Mouse (Mus musculus): ENCODE results near the gene Zup1. TPM values are rescaled to one million over a fixed set of nuclear protein-coding genes. Genes with fewer than 3 reads are reported as not detected.
"Not testable (repeated sequence)": the region's sequence is repeated elsewhere in the genome, so short reads cannot be mapped to it uniquely, and the experiment has no call there.

The Zup1 gene
- polyA plus RNA-seq (2017; shearing (Covaris generic)), result 10 to 100 TPM; 48.4 to 76.4 TPM

GRCm38 (mm10) chr10:33950803-33951583 lies at the start of gene Zup1:
Gene Zup1, minus strand, starts transcription at chr10:33951269.
- ATAC-seq, result peak; percentile 97

- no peak for ATAC-seq
Observed at GRCm38 (mm10) chr10:33998397-33998796, 47.3 kb upstream of the Zup1 start.

DNA sequence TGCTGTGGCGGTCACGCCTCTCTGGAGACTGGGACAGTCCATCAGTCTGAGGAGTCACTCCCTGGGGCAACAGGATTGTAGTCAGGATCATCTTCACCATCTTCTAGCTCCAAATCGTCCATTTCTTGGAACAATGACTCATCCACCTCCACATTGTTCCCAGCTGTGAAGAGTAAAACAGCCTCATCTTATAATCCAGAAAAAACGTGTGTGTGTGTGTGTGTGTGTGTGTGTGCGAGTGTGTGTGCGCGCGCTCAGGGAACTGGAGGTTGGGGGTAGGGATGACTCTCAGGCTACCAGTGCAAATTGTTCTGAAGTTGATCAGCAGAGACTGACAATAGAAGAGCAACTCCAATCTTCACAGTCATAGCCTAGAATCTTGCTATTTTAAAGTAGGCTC lies 45.6 kb upstream of the Zup1 start:
- not testable (repeated sequence) for ATAC-seq

DNA sequence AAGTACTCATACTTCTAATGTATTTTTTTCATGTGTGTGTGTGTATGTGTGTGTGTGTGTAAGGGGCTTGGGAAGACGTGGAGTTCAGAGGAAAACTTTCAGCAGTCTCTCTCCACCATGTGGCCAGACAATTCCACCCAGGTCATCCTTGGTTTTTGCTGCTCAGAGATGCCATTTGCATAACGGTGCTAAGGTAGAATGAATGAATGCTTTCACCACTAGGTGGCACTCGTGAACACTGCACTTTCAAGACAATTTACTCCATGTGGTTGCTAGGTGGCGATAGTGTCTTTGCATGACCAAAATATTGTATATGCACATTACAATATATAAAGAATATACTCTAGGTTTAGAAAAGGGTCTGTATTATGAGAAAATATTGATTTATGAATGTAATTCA lies 35.7 kb upstream of the Zup1 start:
- ATAC-seq, result peak; percentile 95

GRCm38 (mm10) chr10:33974781-33975494 lies 23.9 kb upstream of the Zup1 start:
- ATAC-seq, result no peak

GRCm38 (mm10) chr10:33952509-33952908 lies 1.4 kb upstream of the Zup1 start:
- ATAC-seq, result no peak

DNA sequence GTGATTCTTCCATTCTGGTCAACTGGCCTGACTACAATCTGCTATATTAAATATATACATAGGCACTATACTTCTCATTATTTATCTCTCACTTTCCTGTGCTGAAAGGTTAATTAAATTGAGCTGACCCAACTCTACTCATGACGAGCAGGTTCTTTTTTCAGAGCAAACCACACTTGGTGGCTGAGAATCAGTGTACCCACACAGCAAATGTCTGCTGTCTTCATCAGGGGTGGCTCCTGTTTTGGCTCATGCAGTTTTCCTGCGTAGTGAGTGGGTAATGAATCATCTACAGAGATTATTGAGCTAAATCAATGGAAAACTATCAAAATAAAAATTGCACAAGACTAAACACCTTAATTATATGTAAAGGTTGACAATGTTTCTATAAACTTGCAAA lies 4.7 kb downstream of the Zup1 start:
- ATAC-seq, result no peak

DNA sequence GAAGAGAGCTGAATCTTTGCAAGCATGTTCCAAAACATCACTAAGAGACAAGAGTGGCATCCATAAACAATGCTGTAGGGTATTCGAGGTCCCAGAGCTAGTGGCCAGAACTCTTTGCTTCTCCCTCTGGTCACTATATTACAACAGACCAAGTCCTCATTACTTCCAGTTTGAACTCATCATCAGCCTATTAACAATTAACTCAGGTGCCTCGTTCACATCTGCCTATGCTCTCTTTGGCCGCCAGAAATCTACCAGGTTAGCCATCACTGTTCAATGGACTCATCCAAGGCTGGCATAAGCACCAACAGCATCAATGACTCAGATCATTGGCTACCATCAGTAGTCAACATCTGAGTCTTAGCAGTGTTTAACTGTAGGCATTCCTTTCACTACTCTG lies 5.7 kb downstream of the Zup1 start:
- no peak for ATAC-seq

- ATAC-seq, result no peak
Observed at GRCm38 (mm10) chr10:33940702-33941101, 10.4 kb downstream of the Zup1 start.

DNA sequence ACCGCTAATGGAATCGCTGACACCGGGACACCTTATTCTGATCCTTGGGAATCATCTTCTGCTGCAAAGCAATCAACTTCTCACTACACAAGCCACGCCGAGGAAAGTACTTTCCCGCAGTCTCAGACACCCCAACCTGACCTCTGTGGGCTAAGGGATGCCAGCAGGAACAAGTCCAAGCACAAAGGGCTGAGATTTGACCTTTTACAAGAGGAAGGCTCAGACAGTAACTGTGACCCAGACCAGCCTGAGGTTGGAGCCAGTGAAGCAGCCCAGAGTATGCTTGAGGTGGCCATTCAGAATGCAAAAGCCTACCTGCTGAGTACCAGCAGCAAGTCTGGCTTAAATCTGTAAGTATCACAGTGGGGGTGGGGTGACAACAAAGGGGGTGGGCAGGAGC lies 45.6 kb downstream of the Zup1 start:
- no peak for ATAC-seq

GRCm38 (mm10) chr10:33904530-33905481 lies 46.3 kb downstream of the Zup1 start, which contains the start of gene Rsph4a:
Gene Rsph4a, plus strand, starts transcription at chr10:33905111.
- peak; percentile 23 for ATAC-seq

DNA sequence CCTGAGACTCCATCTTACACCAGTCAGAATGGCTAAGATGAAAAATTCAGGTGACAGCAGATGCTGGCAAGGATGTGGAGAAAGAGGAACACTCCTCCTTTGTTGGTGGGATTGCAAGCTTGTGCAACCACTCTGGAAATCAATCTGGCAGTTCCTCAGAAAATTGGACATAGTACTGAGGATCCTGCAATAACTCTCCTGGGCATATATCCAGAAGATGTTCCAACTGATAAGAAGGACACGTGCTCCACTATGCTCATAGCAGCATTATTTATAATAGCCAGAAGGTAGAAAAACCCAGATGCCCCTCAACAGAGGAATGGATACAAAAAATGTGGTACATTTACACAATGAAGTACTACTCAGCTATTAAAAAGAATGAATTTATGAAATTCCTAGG lies 49.5 kb downstream of the Zup1 start:
- ATAC-seq, result not testable (repeated sequence)

DNA sequence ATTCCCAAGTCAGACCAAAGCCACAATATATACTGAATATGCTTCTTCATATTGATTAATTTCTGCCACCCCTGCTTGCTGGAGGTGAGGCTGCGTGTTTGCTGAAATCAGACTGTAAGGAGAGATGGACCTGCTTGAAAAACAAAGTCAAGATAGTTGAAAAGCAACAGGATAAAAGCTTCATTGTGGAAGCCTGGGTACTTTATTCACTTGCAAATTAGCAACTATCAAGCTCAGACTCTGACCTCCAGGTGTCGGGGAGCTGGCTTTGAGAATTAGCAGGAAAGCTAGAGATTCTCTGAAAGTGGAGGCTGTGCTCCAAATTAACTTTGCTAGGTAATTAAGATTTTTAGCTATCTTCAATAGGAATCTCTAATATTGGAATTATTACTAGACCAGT lies 68.7 kb downstream of the Zup1 start:
- not testable (repeated sequence) for ATAC-seq

DNA sequence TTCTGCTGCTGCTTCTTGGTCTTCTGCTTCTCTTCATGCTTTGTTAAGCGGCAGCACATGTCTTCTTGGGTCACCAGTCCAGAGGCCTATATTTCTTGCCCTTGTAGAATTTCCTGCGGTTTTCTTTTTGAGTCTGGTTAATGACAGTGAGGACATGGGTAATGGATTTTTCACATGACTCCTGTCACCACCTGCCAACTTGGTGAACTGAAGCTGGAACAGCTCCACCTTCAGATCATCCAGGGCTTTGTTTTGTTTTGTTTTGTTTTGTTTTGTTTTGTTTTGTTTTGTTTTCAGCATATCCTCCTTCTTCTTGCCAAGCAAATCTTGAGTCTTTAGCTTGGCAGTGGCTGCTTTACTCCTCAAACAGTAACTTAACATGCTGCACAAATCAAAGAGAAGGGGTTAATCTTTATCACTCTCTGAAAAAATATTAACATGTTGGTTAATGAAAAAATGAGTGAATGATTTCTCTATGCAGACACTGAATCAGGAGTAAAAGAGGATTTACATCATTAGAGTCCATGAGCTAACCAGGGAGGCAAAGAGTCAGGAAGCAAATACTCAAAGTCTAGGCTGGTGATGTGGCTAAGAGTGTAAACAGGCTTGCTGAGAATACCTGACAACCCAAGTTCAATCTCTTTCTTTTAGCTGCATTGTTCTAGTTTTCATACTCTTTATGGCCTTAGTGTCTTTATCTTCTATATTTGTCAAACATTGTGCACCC lies 78.2 kb downstream of the Zup1 start:
- ATAC-seq, result no peak

GRCm38 (mm10) chr10:33870441-33870840 lies 80.6 kb downstream of the Zup1 start:
- no peak for ATAC-seq

Other genes with a start within 250 kb of the Zup1 start
- gene Sult3a2, start 164.6 kb downstream of the Zup1 start, polyA plus RNA-seq (2017; shearing (Covaris generic)), result not detected
- not detected for gene Sult3a1, start 93.5 kb downstream of the Zup1 start, polyA plus RNA-seq (2017; shearing (Covaris generic))
- gene Rsph4a, start 46.2 kb downstream of the Zup1 start, polyA plus RNA-seq (2017; shearing (Covaris generic)), result not detected
- gene Rwdd1, start 68.4 kb upstream of the Zup1 start, polyA plus RNA-seq (2017; shearing (Covaris generic)), result 100 to 1,000 TPM in 1 of 2 experiments, 10 to 100 TPM in 1; 99.2 to 106 TPM
- gene Trappc3l, start 86.3 kb upstream of the Zup1 start, polyA plus RNA-seq (2017; shearing (Covaris generic)), result not detected
- gene Calhm4, start 93.0 kb upstream of the Zup1 start, polyA plus RNA-seq (2017; shearing (Covaris generic)), result not detected
- not detected for gene Calhm5, start 145.2 kb upstream of the Zup1 start, polyA plus RNA-seq (2017; shearing (Covaris generic))
- 10 to 100 TPM; 25.0 to 41.7 TPM for gene Calhm6, start 176.7 kb upstream of the Zup1 start, polyA plus RNA-seq (2017; shearing (Covaris generic))

Data from activated CD4-positive, CD25-positive, alpha-beta regulatory T cell, adult 4 months (primary cell).